Mouse (Mus musculus) megakaryocyte, embryonic 14.5 days (primary cell): ENCODE measurements at regions not wholly inside any gene's neighbourhood (a gene's known extent, or its start where the extent isn't known, plus 50 kb on each side); places are given as distances from the start of the nearest gene placed in this dataset.

Source experiments
- H3K27me3 ChIP-seq: replicated peaks from 2 replicates; pipeline ENCODE3; 2012; ENCODE audit warnings: inconsistent platforms
- H3K36me3 ChIP-seq: replicated peaks from 2 replicates; pipeline ENCODE3; 2012; ENCODE audit warnings: low read length, inconsistent platforms, mixed read lengths
- H3K4me1 ChIP-seq: 2 replicates; pipeline ENCODE4 v1.6.1; 2012; ENCODE audit warnings: inconsistent platforms
- H3K4me3 ChIP-seq: replicated peaks from 2 replicates; pipeline ENCODE3; 2012; ENCODE audit warnings: moderate library complexity, mild to moderate bottlenecking, inconsistent platforms
- H3K9me3 ChIP-seq: 2 replicates; pipeline ENCODE4 v1.6.1; 2012; ENCODE audit warnings: inconsistent platforms
- FLI1 ChIP-seq: IDR thresholded peaks from 2 replicates; pipeline ENCODE4 v1.6.1; 2012; ENCODE audit warnings: low read length, inconsistent platforms, mixed read lengths
- GATA1 ChIP-seq: IDR thresholded peaks from 3 replicates; pipeline ENCODE4 v1.6.1; 2012; ENCODE audit warnings: mixed read lengths, low read length, inconsistent platforms, borderline replicate concordance

- Histone ChIP-seq H3K27me3 (no peaks in the 10 kb centered on the region), H3K9me3 (no peaks in the 10 kb centered on the region), H3K4me1 (no peaks in the 10 kb centered on the region), H3K36me3 (no peaks in the 10 kb centered on the region), H3K4me3 (no peak overlapping the region)
- no peak for TF ChIP-seq FLI1
- no peak for TF ChIP-seq GATA1
Observed at GRCm38 (mm10) chr11:17797632-17798031, 156.0 kb downstream of the Etaa1 start.

DNA sequence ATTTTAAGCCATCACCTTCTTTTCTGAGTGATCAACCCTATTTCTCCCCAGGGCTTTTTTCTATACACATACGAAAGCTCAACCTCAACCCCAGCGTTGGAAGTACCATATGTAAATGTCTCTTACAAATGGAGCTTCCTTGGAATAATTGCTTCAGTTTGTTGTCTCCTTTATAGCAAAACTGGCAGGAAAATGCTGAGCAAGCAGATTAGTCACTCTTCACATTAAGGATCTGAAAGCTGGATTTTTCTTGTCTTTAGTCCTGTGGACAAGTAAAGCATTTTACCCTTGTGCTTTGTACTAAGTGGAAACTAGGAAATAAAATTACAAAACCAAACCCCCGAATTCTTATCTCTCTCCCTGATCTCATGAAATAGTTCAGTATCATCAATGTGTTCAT, 145.8 kb downstream of the Etaa1 start:
- Histone ChIP-seq H3K4me3 (no peak overlapping the region), H3K9me3 (no peaks in the 10 kb centered on the region), H3K36me3 (no peaks in the 10 kb centered on the region), H3K27me3 (no peaks in the 10 kb centered on the region), H3K4me1 (no peaks in the 10 kb centered on the region)
- TF ChIP-seq GATA1 (no peak), FLI1 (no peak)

DNA sequence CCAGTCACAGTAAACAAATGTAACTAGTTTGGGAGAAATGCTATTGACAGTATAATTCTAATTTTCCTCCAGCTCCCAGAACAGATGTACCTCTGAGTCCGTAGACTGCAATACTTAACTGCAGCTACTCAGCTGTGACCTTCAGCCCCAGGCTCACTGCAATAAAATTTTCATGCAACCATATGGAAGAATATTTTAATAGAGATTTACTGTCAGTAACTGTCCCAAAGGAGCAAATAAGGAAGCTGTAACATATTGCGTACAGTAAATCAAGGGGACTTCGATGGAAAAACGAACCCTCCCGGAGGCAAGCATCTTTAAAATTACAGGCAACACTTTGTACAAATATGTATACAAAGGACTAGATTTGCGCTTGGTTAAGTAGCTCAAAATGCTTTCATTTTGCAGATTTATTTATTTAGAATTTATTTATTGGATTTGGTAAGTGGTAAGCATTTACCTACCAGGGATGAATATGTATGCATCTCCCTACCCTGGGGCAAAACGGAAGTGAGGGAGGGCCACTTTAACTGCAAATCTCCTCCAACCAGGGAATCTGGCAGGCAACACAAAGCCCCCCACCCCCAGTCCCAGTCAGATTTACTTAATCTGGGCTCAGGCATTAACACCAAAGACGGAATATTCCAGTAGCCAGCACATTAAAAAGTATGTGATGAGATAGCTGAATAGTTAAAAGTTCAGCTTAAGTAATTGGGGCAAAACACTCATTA, 141.7 kb downstream of the Etaa1 start:
- no peaks in the 10 kb centered on the region for H3K27me3 ChIP-seq
- H3K4me3 ChIP-seq = no peak overlapping the region
- H3K9me3 ChIP-seq = no peaks in the 10 kb centered on the region
- no peaks in the 10 kb centered on the region for H3K4me1 ChIP-seq
- TF ChIP-seq FLI1 (no peak), GATA1 (no peak)
- no peaks in the 10 kb centered on the region for H3K36me3 ChIP-seq

DNA sequence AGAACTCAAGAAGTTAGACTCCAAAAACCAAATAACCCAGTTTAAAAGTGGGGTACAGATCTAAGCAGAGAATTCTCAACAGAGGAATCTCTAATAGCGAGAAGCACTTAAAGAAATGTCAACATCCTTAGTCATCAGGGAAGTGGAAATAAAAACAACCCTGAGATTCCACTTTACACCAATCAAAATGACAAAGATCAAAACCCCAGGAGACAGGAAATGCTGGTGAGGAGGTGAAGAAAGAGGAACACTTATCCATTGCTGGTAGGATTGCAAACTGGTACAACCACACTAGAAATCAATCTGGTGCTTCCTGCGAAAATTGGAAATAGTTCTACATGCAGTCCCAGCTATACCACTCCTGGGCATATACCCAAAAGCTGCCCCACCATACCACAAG, 111.0 kb downstream of the Etaa1 start:
- Histone ChIP-seq H3K9me3 (no peaks in the 10 kb centered on the region), H3K4me3 (no peak overlapping the region), H3K4me1 (no peaks in the 10 kb centered on the region), H3K36me3 (no peaks in the 10 kb centered on the region), H3K27me3 (no peaks in the 10 kb centered on the region)
- TF ChIP-seq FLI1 = no peak
- TF ChIP-seq GATA1 = no peak

- Histone ChIP-seq H3K27me3 (no peaks in the 10 kb centered on the region), H3K36me3 (no peaks in the 10 kb centered on the region), H3K4me1 (no peaks in the 10 kb centered on the region), H3K4me3 (no peak overlapping the region), H3K9me3 (no peaks in the 10 kb centered on the region)
- TF ChIP-seq GATA1 (no peak), FLI1 (no peak)
Observed at GRCm38 (mm10) chr11:17852405-17852804, 101.3 kb downstream of the Etaa1 start.

DNA sequence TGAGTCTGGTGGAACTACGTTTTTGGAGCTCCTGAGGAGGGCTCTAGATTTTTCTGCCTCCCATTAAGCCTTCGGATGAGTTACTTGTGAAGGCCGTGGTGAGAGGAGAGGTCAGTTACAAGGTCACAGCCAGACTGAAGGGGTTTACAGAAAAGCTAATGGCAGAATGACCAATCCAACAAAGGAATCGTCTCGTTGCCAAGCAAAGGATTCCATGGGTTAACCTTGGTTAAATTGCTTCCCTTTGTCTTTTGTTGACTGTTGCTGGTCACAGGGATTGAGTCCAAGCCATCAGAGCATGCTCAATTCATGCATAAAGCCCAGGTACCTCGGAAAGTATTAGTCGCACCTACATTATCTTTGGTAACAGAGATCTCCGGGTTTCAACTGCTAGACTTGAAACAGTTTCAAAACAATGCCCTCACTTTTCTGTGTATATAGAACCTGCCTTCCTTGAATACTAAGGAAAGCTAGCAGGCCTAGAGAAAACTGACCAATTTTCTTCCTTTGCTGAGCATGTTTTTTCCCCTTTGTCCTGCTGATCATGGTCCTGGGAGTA, 100.3 kb downstream of the Etaa1 start:
- Histone ChIP-seq H3K27me3 (no peaks in the 10 kb centered on the region), H3K9me3 (no peaks in the 10 kb centered on the region), H3K4me3 (no peak overlapping the region), H3K36me3 (no peaks in the 10 kb centered on the region), H3K4me1 (no peaks in the 10 kb centered on the region)
- TF ChIP-seq FLI1 (no peak), GATA1 (no peak)

DNA sequence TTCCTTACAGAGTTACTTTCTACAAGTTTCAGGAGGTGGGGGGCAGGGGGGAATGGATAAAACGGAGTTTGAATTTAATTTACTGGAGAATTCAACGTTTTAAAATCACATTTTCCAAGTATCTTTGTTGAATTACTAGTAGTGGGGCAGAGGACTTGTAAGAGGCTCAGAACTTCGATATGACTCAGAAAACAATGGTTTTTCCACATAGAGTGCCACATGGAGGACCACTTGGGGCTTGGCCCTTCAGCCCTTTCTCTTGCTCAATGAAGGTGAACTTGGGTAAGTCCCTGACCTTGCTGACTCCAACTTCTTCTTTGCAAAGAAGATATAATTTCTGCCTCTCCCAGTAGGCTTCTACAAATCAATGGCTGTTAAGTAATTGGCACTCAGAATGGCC, 99.8 kb downstream of the Etaa1 start:
- Histone ChIP-seq H3K36me3 (no peaks in the 10 kb centered on the region), H3K9me3 (no peaks in the 10 kb centered on the region), H3K27me3 (no peaks in the 10 kb centered on the region), H3K4me3 (no peak overlapping the region), H3K4me1 (no peaks in the 10 kb centered on the region)
- TF ChIP-seq GATA1 = no peak
- TF ChIP-seq FLI1 = no peak

DNA sequence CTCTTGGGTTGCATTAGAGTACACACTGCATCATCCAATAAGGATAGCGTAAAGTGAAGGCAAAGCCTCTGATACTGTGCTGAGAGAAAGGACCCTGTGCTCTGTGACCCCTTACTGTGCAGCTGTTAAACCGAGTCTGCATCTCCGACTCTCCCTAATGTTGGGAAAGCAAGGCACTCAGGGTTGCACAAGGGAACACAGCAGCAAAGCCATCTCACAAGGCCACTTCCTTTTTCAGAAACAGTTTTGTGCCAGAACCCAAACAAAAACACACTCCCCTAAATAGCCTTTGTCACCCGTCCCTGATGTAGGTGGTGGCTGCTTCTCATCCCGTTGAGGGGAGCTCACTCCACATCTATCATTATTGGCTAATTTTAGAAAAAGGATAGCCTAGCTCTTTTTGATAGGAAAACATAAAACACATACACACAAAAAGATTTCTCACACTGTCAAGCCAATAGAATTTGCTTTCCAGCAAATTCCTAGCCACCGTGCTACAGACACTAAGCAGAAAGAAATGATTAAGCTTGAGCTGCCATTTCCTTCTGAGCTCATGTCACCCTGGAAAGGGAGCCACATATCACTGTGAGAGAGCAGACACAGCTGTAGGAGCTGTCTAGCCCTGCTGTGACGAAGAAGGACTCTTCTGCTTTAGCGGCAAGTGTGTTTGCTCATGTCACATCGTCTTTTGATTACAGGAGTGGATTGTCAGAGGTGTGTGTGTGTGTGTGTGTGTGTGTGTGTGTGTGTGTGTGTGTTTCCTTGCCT, 94.1 kb downstream of the Etaa1 start:
- Histone ChIP-seq H3K36me3 (no peaks in the 10 kb centered on the region), H3K4me3 (no peak overlapping the region), H3K27me3 (no peaks in the 10 kb centered on the region), H3K9me3 (no peaks in the 10 kb centered on the region), H3K4me1 (no peaks in the 10 kb centered on the region)
- TF ChIP-seq GATA1 (no peak), FLI1 (no peak)

GRCm38 (mm10) chr11:17864833-17865397, 88.8 kb downstream of the Etaa1 start:
- no peak for TF ChIP-seq FLI1
- TF ChIP-seq GATA1 = no peak
- Histone ChIP-seq H3K36me3 (no peaks in the 10 kb centered on the region), H3K9me3 (no peaks in the 10 kb centered on the region), H3K4me1 (no peaks in the 10 kb centered on the region), H3K27me3 (no peaks in the 10 kb centered on the region), H3K4me3 (no peak overlapping the region)

DNA sequence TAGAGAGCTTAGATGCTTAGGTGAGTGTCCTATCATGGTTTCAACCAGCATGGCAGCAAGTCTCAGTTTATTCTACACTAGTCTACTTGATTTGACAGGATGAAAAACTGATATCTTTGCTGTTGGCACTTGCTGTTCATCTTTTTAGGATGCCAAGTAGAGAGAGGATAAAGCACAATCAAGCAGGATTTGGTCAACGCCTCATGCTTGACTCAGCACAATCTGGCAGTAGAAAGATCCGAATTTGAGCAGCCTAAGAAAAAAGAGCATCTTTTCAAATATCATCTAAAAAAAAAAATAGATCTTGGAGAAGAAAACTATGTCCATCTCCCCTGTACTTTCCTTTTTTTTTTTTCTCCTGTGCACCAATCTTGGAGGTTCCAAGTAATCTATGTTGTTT, 83.0 kb downstream of the Etaa1 start:
- no peak overlapping the region for H3K4me3 ChIP-seq
- TF ChIP-seq GATA1 = no peak
- TF ChIP-seq FLI1 = no peak

More for the DNA sequence above, 83.0 kb downstream of the Etaa1 start:
- no peaks in the 10 kb centered on the region for H3K36me3 ChIP-seq
- no peaks in the 10 kb centered on the region for H3K27me3 ChIP-seq
- H3K4me1 ChIP-seq = no peaks in the 10 kb centered on the region
- H3K9me3 ChIP-seq = peaks cover 3% of the 10 kb centered on the region; the same call in 1 of the 2 replicates
